Mouse (Mus musculus): ENCODE results near the gene Ldb2. TPM values are rescaled to one million over a fixed set of nuclear protein-coding genes. Genes with fewer than 3 reads are reported as not detected.

Gene Ldb2
- polyA plus RNA-seq, 1 experiment from 2014 or later = 68.9 TPM

DNA sequence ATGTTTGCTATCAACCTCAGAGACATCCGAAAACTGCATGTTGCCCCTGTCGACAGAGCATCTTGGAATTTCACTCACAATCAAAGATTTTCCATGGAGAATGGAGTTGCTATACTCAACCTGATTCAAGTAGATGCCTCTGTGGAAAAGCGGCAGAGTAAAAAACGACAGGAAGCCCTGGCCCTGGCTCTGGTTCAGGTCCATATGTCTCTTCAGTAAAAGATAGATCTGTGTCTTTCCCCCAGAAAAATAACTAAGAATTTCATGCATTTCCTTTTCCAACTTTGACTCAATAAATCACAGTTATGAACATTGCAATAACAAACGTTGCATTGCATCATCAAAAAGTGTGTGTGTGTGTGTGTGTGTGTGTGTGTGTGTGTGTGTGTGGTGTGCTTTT lies 121.7 kb downstream of the Ldb2 start:
- no peak overlapping the region for H3K27ac ChIP-seq (replicated peaks)

DNA sequence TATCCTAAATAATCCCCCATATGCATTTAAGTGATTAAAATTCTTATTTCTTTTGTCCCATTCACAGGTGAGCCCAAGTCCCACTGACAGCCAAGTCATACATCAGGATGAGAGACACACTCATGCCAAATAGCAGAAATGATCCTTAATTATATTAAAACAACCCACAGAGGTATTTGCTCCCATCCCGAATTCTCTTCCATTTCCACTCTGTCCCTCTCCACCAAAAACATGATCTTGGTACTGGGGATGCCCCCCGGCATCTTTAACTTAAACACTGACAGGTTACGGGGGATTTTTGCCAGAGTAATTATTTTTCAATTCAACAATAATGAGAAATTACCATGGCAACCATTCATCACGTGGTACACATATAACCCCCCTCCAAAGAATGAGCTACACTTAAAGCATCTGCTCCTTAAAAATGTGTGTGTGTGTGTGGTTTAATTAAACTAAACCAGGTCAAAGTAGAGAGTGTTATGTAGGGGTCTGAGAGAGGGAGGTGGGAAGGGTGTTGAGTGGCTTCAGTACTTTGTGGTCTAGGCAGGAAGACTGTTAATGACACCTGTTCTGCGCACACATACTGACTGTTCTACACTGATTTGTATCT lies 123.2 kb downstream of the Ldb2 start:
- Histone ChIP-seq H3K4me3 (replicated peaks) (no peak overlapping the region), H3K4me2 (no peak overlapping the region), H3K9me3 (replicated peaks) (no peaks in the 10 kb centered on the region), H3K9ac (replicated peaks) (no peak overlapping the region), H3K36me3 (no peaks in the 10 kb centered on the region), H3K4me1 (no peaks in the 10 kb centered on the region), H3K27me3 (replicated peaks) (no peaks in the 10 kb centered on the region), H3K27ac (replicated peaks) (no peak overlapping the region)
- WGBS = 72% methylated on average over 5 of the region's 5 CpGs
- ATAC-seq (ENCODE audit: low FRiP score) = peak; percentile 36; the same call in 1 of the 2 replicates

More for the DNA sequence above, 121.7 kb downstream of the Ldb2 start:
- no peaks in the 10 kb centered on the region for H3K27me3 ChIP-seq (replicated peaks)
- no peaks in the 10 kb centered on the region for H3K9me3 ChIP-seq (replicated peaks)
- no peak overlapping the region for H3K9ac ChIP-seq (replicated peaks)
- no peak for ATAC-seq (ENCODE audit: low FRiP score)
- 82% methylated on average over 5 of the region's 5 CpGs for WGBS
- no peaks in the 10 kb centered on the region for H3K4me1 ChIP-seq
- H3K36me3 ChIP-seq = no peaks in the 10 kb centered on the region
- H3K4me2 ChIP-seq = no peak overlapping the region
- no peak overlapping the region for H3K4me3 ChIP-seq (replicated peaks)

- H3K4me2 ChIP-seq = no peak overlapping the region
- H3K9me3 ChIP-seq (replicated peaks) = no peaks in the 10 kb centered on the region
- no peak overlapping the region for H3K9ac ChIP-seq (replicated peaks)
- H3K27ac ChIP-seq (replicated peaks) = no peak overlapping the region
- no peaks in the 10 kb centered on the region for H3K36me3 ChIP-seq
- WGBS = 71% methylated on average over 2 of the region's 2 CpGs
- H3K27me3 ChIP-seq (replicated peaks) = no peaks in the 10 kb centered on the region
- no peak overlapping the region for H3K4me3 ChIP-seq (replicated peaks)
- no peak for ATAC-seq (ENCODE audit: low FRiP score)
- peaks cover 6% of the 10 kb centered on the region; the same call in 1 of the 2 replicates for H3K4me1 ChIP-seq
These were observed 129.1 kb downstream of the Ldb2 start for GRCm38 (mm10) chr5:44670336-44670735.

GRCm38 (mm10) chr5:44667907-44668306 lies 131.6 kb downstream of the Ldb2 start:
- H3K9me3 ChIP-seq (replicated peaks) = no peaks in the 10 kb centered on the region
- no peak overlapping the region for H3K27ac ChIP-seq (replicated peaks)
- H3K9ac ChIP-seq (replicated peaks) = no peak overlapping the region
- 56% methylated on average over 3 of the region's 3 CpGs for WGBS
- H3K36me3 ChIP-seq = no peaks in the 10 kb centered on the region
- no peaks in the 10 kb centered on the region for H3K27me3 ChIP-seq (replicated peaks)
- H3K4me2 ChIP-seq = no peak overlapping the region
- peaks cover 6% of the 10 kb centered on the region; the same call in 1 of the 2 replicates for H3K4me1 ChIP-seq
- H3K4me3 ChIP-seq (replicated peaks) = no peak overlapping the region
- ATAC-seq (ENCODE audit: low FRiP score) = peak; percentile 53; the same call in 1 of the 2 replicates

- H3K27ac ChIP-seq (replicated peaks) = no peak overlapping the region
- no peak overlapping the region for H3K4me2 ChIP-seq
- peaks cover 6% of the 10 kb centered on the region; the same call in 1 of the 2 replicates for H3K4me1 ChIP-seq
- no peak overlapping the region for H3K4me3 ChIP-seq (replicated peaks)
- no peaks in the 10 kb centered on the region for H3K36me3 ChIP-seq
- H3K9me3 ChIP-seq (replicated peaks) = no peaks in the 10 kb centered on the region
- H3K27me3 ChIP-seq (replicated peaks) = no peaks in the 10 kb centered on the region
- H3K9ac ChIP-seq (replicated peaks) = no peak overlapping the region
- 86% methylated on average over 10 of the region's 10 CpGs for WGBS
- ATAC-seq (ENCODE audit: low FRiP score) = no peak
These were observed 132.1 kb downstream of the Ldb2 start for GRCm38 (mm10) chr5:44667383-44667782.

- no peaks in the 10 kb centered on the region for H3K27me3 ChIP-seq (replicated peaks)
- no peak overlapping the region for H3K9ac ChIP-seq (replicated peaks)
- no peak overlapping the region for H3K4me2 ChIP-seq
- H3K4me3 ChIP-seq (replicated peaks) = no peak overlapping the region
- ATAC-seq (ENCODE audit: low FRiP score) = no peak
- WGBS = 91% methylated on average over 11 of the region's 11 CpGs
- H3K27ac ChIP-seq (replicated peaks) = no peak overlapping the region
- H3K36me3 ChIP-seq = no peaks in the 10 kb centered on the region
- no peaks in the 10 kb centered on the region for H3K9me3 ChIP-seq (replicated peaks)
- no peaks in the 10 kb centered on the region; the same call in 1 of the 2 replicates for H3K4me1 ChIP-seq
These were observed 139.8 kb downstream of the Ldb2 start for GRCm38 (mm10) chr5:44659651-44660050.

DNA sequence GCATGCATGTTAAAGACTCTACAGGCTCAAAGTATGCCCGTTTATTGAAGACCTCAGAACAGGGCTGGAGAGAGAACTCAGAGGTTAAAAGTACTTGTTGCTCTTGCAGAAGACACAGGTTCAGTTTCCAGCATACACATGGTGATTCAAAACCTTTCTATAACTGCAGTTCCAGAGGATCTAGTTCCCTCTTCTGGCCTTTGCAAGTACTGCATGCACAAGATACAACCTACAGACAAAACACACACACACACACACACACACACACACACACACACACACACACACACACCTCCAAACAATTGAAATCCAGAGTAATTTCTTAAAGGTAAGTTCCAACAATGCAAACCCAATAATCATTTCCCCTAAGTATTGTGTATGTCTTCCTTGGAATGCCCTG lies 142.8 kb downstream of the Ldb2 start:
- H3K36me3 ChIP-seq = no peaks in the 10 kb centered on the region
- no peak overlapping the region for H3K27ac ChIP-seq (replicated peaks)
- H3K4me3 ChIP-seq (replicated peaks) = no peak overlapping the region
- no peaks in the 10 kb centered on the region for H3K9me3 ChIP-seq (replicated peaks)
- 92% methylated on average over 1 of the region's 1 CpGs for WGBS
- no peaks in the 10 kb centered on the region for H3K27me3 ChIP-seq (replicated peaks)
- ATAC-seq (ENCODE audit: low FRiP score) = no peak
- no peak overlapping the region for H3K9ac ChIP-seq (replicated peaks)
- no peak overlapping the region for H3K4me2 ChIP-seq
- H3K4me1 ChIP-seq = peaks cover 5% of the 10 kb centered on the region

- no peak overlapping the region for H3K4me3 ChIP-seq (replicated peaks)
- H3K9me3 ChIP-seq (replicated peaks) = no peaks in the 10 kb centered on the region
- no peaks in the 10 kb centered on the region for H3K27me3 ChIP-seq (replicated peaks)
- H3K36me3 ChIP-seq = no peaks in the 10 kb centered on the region
- H3K4me1 ChIP-seq = peaks cover 5% of the 10 kb centered on the region
- no peak overlapping the region for H3K4me2 ChIP-seq
- 12% methylated on average over 9 of the region's 9 CpGs for WGBS
- H3K27ac ChIP-seq (replicated peaks) = no peak overlapping the region
- H3K9ac ChIP-seq (replicated peaks) = no peak overlapping the region
- peak; percentile 31; the same call in 1 of the 2 replicates for ATAC-seq (ENCODE audit: low FRiP score)
These were observed 145.1 kb downstream of the Ldb2 start for GRCm38 (mm10) chr5:44654403-44654802.

DNA sequence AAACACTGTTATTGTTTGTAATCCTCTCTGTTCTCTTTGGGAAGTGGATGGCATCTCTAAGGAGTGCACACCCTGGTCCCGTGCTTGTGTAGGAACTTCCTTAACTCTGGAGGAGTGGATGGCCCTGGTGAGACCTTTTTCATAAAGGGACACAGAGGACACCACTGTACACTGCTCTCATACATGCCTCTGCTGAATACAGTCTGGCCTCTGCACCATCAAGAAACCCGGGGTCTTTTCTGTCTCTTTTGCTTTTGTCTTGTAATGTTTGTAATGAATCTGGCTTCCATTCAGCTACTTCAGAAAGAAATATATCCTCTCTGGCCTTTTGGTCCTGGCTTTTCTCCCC lies 152.7 kb downstream of the Ldb2 start:
- Histone ChIP-seq H3K36me3 (no peaks in the 10 kb centered on the region), H3K4me2 (no peak overlapping the region), H3K9ac (replicated peaks) (no peak overlapping the region), H3K27me3 (replicated peaks) (no peaks in the 10 kb centered on the region), H3K27ac (replicated peaks) (peak overlapping the region; percentile 13; the same call in 1 of the 2 replicates), H3K4me3 (replicated peaks) (no peak overlapping the region), H3K4me1 (peaks cover 9% of the 10 kb centered on the region; the same call in 1 of the 2 replicates), H3K9me3 (replicated peaks) (no peaks in the 10 kb centered on the region)
- 36% methylated on average over 2 of the region's 2 CpGs for WGBS
- no peak for ATAC-seq (ENCODE audit: low FRiP score)

DNA sequence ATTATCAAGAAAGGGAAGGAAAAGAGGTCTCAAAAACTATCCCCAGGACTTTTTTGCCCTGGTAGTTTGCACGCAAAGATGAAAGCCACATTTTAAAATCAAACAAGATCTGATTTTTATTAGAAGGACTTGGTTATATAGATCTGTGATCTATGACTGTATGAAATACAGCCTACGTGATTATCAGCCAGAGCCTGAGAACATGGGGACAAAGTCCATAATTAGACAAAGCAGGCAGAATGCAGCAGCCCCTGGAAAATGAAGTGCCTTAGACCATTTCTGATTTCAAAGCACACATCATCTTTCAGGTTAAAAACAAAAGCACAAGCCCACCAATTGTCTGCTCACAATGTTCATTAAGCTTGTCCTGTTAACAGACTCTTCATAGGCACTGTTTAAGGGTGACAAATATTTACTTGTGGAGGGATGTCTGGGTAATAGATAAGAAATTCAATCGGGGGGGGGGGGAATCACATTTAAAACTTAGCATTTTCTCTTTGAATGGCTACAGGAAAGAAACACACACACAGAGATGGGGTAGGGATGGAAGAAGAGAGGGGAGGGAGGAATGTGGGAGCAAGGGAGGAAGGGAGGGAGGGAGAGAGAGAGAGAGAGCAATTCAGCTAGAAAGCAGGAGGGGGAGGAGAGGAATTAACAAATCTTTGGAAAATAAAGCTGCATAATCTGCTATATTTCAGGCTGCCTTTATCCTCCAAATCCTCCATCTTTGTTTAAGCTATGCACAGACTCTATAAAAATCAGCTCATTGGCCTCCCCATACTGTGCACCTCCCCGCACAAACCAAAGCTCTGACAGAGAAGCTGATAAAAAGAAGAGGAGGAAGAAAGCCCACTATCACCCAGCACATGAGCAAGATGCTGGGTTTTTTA lies 153.3 kb downstream of the Ldb2 start:
- no peak overlapping the region for H3K4me2 ChIP-seq
- 65% methylated on average over 4 of the region's 4 CpGs for WGBS
- ATAC-seq (ENCODE audit: low FRiP score) = no peak
- no peak overlapping the region for H3K4me3 ChIP-seq (replicated peaks)
- H3K36me3 ChIP-seq = no peaks in the 10 kb centered on the region
- H3K9ac ChIP-seq (replicated peaks) = no peak overlapping the region
- H3K9me3 ChIP-seq (replicated peaks) = no peaks in the 10 kb centered on the region
- H3K4me1 ChIP-seq = peaks cover 9% of the 10 kb centered on the region; the same call in 1 of the 2 replicates
- no peaks in the 10 kb centered on the region for H3K27me3 ChIP-seq (replicated peaks)
- peak overlapping the region; percentile 13; the same call in 1 of the 2 replicates for H3K27ac ChIP-seq (replicated peaks)

- no peak overlapping the region for H3K4me2 ChIP-seq
- H3K27me3 ChIP-seq (replicated peaks) = no peaks in the 10 kb centered on the region
- peaks cover 9% of the 10 kb centered on the region for H3K4me1 ChIP-seq
- no peaks in the 10 kb centered on the region for H3K9me3 ChIP-seq (replicated peaks)
- no peak overlapping the region for H3K4me3 ChIP-seq (replicated peaks)
- no peak overlapping the region for H3K27ac ChIP-seq (replicated peaks)
- 67% methylated on average over 3 of the region's 3 CpGs for WGBS
- H3K36me3 ChIP-seq = no peaks in the 10 kb centered on the region
- ATAC-seq (ENCODE audit: low FRiP score) = no peak
- no peak overlapping the region for H3K9ac ChIP-seq (replicated peaks)
These were observed 156.4 kb downstream of the Ldb2 start for GRCm38 (mm10) chr5:44643079-44643478.

DNA sequence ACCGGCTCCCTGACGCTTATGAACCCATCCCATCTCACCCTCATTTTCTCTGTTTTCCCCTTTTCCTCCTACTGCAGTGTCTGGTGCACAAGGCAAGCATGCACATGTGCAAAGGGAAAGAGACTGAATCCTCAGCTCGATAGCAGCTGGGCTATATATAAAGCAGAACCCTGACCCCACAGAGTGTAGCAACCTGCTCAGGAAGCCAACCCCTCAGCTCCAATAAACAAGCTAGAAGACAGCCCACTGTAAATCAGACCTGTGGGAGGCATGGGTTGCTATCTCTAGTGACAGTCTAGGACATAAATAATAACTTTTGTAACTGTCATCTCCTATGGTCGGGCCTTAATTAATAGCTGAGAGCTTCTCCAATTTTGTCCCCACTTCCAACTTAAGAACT lies 158.4 kb downstream of the Ldb2 start:
- 71% methylated on average over 4 of the region's 4 CpGs for WGBS

More for the DNA sequence above, 158.4 kb downstream of the Ldb2 start:
- H3K27me3 ChIP-seq (replicated peaks) = no peaks in the 10 kb centered on the region
- no peaks in the 10 kb centered on the region for H3K9me3 ChIP-seq (replicated peaks)
- no peak for ATAC-seq (ENCODE audit: low FRiP score)
- no peak overlapping the region; the same call in 1 of the 2 replicates for H3K27ac ChIP-seq (replicated peaks)
- H3K36me3 ChIP-seq = no peaks in the 10 kb centered on the region
- peaks cover 3% of the 10 kb centered on the region; the same call in 1 of the 2 replicates for H3K4me1 ChIP-seq
- H3K4me2 ChIP-seq = no peak overlapping the region
- H3K4me3 ChIP-seq (replicated peaks) = no peak overlapping the region
- no peak overlapping the region for H3K9ac ChIP-seq (replicated peaks)

All from neural tube, embryonic 15.5 days (tissue).